Mouse (Mus musculus) left cerebral cortex, adult 11 months (tissue): ENCODE measurements around the gene Hps1.
"Not testable (repeated sequence)": the region's sequence is repeated elsewhere in the genome, so short reads cannot be mapped to it uniquely, and the experiment has no call there.

Experiments used
- DNase-seq: peaks from one replicate; pipeline ENCODE4 v3.0.0; 2022; ENCODE audit warnings: low spot score

Hps1 gene

DNA sequence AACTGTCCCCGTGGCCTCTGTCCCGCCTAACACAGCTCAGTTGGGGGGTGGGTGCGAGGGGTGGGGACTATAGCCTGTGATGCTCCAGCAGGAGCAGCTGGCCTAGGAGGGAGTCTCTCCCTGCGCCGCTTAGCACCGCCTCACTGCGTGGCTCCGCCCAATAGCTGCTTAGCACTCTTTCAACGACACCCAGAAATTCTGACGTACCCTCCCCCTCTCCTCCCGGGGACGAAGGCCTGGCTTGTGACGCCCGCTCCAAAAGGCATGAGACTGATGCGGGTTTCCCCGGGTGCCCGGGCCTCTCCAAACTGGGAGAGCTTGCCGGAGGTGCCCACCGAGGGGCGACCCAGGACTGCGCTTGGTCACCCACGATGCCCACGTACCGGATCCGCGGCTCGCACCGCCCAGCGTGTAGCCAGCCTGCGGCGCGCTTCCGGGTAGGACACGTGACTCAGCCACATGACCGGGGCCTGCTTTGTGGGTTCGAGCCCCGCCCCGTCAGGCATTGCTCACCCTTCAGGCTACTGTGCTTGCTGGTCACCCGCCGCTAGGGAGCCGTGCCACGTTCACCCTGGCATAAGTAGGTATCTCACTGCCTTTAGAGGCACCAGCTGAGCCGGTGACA is at the start of gene Hps1:
Gene Hps1, minus strand, starts transcription at position 448 of the 625 bp plus-strand sequence.
- DNase-seq, result peak; percentile 90

DNA sequence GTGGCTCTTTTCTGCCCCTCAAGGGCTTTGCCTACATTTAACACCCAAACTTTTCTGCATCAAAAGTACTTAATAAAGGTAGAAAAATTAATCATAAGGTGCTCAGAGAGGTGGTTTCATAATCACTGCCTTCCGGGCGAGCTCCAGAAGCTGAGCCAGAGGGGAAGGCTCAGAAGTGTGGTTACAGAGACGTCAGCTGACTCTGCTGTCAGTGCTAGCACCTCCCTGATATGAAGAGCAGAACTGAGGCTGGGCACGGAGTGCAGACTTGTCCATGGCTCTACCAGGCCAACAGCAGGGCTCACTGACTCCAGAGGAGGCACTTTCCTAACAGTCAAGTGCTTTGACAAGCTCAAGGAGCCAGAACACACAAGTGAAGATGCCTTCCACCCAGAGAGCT is 49.4 kb upstream of the Hps1 start:
- DNase-seq, result no peak

DNA sequence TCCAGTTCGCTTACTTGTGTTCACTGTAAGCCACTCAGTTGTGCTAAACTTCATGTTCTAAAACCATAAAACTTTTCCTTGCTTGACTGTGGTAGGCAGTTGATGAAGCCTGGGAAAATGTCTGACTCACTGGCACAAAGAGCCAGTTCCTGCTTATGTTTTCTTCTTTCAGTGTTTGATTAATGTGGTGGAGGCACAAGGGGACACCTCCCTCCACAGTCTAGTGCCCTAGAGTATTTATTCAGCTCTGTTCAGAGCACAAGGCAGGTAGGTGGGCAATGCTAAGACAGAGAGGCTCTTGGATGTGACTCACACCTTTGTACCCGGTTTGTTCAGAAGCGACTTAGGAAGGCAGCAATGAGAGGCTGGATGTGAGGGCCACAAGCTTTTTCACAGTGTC is 48.1 kb upstream of the Hps1 start:
- DNase-seq, result no peak

DNA sequence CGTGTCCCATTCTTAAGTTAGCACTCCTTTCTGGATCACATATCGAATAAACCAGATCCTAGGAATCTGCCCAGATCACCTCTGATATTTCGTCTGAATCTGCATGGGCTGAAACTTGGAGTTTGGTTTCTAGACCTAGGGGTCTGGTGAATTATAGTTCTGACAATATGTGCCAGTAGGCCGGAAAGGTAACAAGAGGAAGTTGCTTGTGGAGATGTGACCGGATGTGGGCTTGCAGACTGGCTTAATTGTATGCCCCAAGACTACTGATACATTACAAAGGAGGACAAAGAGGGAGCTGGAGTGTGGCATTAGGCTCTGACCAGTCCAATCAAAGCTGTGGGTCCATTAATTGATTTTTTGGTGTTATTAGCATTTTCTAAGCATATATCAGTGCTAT is 40.3 kb upstream of the Hps1 start:
- no peak for DNase-seq

DNA sequence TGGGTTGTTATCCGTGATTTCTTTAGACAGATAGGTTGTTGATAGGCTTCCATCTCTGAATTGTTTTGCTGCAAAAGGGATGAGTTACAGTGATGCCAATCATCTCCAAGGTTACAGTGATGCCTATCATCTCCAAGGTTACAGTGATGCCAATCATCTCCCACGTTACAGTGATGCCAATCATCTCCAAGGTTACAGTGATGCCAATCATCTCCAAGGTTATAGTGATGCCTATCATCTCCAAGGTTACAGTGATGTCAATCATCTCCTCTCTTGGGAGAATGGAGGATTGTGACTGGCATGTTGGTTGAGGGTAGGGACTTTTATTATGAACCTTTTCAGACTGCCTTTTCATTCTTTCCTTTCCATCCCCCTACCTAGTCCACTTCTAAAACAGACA is 38.0 kb upstream of the Hps1 start:
- DNase-seq, result no peak

DNA sequence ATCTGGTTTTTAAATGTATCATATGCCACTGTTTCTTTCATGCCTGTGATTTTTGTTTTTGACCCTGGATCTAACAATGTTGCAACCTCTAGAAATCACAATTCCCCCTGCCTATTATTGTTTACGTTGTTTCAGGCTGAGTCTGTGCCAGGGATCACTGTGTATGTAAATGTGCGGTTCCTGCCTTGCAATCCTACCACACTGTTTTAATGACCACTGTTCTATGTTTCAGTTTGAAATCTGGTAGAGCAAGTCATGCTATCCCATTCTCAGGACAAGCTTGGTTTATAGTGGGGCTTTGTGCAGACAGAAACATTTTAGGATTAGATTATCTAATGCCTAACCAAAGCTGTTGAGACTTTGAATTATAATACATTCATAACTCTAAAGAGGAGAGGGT is 36.5 kb upstream of the Hps1 start:
- no peak for DNase-seq

DNA sequence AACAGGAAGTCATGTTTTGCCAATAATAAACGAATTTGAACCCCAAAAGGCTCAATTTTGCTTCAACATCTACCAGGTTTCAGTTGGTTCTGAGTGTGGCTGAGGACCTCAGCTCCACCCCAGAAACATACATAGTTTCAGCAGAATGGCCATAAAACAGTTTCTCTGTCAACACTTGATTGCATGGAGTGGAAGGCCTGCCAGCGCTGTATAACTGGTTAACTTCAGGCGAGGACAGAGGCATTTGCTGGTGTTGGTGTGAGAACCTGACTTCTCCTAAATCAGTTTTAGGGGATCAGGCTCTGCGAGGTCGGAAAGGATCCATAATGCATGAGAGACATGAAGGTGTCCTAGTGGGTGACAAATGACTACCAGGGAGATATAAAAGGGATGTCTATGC is 30.4 kb upstream of the Hps1 start:
- no peak for DNase-seq

DNA sequence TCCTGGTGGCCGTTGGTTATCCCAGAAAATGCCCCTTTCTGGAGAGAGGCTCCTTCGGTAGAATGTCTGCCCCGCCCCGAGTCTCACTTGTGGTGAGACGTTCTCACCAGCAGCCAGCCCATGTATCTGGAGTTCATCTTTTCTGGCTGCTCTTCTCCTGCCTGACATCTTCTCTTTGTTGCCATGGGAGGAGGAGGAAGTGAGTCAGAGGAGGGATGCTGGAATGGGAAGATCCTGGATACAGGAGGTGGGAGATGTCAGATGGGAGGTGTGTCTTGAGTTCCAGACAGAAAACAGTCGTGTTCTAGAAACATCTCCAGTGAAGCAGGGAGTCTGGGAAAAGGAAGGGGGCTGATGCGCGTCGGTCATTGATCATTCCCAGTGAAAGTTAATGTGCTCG is 29.7 kb upstream of the Hps1 start:
- DNase-seq, result no peak

DNA sequence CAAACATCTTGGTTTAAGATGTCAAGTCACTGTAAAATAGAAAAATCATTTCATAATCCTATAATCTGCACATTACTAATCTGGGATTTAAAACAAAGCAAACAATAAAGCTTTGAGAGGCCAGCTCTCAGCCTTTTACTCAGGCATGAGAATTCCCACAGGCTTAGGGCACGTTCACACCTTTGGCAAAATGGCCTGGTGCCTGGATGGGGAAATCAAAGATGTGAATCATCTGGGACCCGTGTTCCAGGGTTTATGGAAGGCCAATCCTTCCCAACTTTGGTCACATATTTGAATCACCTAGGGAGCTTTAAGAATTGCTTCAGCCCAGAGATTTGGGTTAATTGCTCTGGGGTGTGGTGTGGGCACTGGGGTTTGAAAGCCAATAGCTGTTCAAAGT is 18.1 kb upstream of the Hps1 start:
- DNase-seq, result no peak

DNA sequence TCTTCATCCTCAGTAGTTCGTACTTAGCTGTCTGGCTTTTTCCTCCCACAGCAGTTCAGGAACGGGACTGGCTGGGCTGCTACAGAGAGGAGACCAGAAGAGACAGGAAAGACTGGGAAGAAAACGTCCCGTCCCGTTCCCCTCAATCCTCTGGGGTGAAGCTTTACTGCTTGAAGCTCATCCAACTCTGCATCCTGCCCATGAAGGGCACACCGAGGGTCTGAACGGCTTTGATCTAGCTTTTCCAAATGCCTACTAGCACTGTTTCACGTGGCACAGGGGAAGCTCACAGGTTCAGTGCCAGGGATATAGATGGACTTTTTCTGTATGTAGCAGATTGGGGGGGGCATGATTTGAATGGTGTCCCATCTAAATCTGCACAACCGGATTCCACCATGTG is 16.0 kb upstream of the Hps1 start:
- no peak for DNase-seq

DNA sequence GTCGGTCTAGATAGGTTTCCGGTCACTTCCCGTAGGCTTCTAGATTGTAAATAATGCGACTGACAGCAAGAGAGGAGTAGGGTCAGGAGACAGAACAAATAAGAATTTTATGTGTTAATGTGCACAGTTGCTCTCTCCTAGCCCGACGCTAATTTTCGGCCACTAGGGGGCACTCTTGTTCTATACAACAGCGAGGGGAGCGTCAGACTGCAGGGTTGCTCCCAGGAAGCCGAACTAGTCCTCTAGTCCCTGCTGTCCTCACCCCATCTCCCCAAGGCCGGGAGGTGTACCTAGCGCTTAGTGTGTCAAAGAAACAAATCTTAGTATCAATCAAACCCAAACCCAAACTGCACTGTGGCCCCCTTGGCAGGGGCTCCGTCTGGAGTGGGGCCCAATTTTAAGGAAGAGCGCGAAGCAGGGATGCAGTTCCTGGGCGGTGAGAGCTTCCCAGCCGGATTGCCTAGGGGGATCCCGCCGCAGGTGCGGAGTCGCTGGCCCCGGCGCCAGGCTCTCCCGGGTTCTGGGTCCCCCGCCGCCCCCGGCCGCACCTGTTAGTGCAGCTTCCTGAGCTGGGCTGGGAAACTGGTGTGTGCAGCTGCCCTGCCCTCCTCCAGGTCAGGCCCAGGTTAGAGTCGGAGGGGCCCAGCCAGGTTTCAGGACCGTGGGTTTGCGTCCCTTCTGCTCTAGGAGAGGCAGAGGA is 15.3 kb upstream of the Hps1 start:
- peak; percentile 78 for DNase-seq

DNA sequence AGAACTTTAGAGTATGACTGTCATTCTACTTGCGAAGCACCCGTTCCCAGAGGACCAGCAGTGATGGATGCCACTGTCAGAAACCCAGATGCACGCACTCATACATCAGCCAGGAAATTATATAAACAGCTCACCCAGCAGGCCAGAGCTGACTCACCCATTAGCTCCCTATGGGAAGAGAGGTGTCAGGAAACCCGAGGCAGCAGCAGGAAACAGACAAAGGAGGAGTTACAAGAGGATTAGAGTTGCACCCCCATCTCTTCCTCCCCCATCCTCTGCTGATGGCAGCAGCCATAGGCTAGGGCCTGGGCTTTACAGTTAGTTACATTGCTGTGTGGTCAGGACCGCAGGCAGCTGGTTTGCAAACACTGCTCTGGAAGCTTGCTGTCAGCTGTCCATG is 8.5 kb upstream of the Hps1 start:
- DNase-seq, result no peak

DNA sequence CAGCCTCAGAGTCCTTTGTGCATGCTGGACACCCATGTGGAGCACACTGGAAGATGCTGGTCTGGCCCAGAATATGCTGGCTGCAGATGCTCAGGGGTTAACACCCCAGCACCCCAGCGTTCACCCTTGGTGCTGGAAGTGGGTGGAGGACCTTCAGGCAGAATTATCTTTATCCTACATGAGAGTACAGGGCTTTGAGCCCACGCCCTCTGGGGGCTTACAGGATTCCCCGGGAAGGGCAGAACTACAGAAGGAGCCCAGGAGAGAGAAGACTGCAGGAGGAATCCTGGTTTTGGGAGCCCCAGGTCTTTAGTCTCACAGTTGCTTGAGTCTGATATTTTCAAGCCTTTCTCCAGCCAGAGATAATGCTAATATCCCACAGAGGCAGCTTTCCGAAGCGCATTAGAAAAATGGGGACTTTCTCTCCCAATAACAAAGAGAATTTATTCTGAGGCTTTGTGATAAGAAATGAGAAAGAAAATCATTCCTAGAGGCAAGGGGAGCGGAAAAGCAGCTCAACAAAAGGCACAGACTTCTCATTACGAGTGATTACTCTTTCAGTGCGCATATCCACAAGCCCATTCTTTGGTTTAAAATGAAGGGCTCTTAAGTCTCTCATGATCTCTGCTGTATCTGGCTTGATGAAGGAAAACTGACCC is 5.9 kb upstream of the Hps1 start:
- DNase-seq, result no peak

DNA sequence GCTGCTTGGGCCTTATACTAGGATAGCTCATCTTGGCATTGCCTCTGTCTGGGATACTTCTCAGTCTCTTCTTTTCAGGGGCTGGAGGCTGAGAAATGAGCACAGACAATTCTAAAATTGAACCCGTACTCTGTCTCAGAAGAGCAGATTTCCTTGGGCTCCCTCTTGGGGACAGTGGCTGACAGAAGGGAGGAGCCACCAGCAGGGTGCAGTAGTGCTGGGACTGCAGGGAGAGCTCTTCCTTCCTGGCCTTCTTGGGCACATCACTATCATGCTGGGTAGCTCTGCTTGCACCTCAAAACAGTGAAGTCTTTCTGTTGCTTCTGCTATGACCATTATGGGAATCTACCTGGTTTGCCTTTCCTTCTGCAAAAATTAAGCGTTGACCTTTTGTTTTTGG is 5.4 kb upstream of the Hps1 start:
- no peak for DNase-seq

DNA sequence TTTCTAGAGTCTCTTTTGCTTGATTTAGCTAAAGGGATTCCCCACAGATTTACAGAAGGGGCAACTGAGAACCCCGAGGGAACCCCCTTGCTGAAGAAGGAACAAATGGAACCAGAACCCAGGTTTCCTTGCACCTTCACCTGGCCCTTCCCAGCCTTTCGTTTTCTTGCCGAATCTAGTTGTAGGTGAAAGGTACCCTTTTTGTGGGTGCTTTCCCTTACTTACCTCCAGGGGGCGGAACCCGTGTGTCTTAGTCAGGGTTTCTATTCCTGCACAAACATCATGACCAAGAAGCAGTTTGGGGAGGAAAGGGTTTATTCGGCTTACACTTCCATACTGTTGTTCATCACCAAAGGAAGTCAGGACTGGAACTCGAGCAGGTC is 369 bp upstream of the Hps1 start:
- DNase-seq, result not testable (repeated sequence)

DNA sequence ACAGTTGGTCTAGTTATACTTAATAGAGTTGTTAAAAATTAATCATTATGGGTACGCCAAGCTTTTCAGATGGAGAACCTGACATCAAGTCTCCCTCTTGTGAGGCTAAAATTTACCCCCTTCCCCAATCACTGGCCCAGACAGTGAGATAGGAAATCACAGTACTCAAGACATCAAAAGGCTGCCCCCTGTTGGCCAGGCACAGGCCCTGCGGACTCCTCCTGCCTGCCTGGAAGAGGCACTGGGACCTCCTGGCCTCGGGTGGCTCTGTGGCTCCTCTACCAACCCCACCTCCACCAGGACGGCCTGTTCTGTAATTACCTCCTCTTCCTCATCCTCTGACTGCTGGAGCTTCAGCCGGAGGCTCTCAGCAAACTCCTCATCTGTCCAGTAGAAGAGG is 2.0 kb downstream of the Hps1 start:
- no peak for DNase-seq

DNA sequence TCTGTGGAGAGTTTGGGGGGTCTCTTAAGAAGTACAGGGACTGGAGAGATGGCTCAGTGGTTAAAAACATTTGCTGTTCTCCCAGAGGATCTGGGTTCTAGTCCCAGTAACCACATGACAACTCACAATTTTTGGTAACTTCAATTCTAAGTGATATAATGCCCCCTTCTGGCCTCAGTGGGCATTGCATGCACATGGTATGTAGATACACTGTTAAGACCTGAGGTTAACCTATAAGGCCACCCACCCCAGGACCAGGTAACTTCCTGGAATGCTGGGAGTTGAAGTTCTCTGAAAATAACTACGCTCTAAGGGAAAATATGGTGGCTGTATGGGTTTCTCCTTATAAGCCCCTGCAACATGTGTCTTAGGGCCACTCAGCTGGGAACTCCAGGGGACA is 3.0 kb downstream of the Hps1 start:
- DNase-seq, result no peak

DNA sequence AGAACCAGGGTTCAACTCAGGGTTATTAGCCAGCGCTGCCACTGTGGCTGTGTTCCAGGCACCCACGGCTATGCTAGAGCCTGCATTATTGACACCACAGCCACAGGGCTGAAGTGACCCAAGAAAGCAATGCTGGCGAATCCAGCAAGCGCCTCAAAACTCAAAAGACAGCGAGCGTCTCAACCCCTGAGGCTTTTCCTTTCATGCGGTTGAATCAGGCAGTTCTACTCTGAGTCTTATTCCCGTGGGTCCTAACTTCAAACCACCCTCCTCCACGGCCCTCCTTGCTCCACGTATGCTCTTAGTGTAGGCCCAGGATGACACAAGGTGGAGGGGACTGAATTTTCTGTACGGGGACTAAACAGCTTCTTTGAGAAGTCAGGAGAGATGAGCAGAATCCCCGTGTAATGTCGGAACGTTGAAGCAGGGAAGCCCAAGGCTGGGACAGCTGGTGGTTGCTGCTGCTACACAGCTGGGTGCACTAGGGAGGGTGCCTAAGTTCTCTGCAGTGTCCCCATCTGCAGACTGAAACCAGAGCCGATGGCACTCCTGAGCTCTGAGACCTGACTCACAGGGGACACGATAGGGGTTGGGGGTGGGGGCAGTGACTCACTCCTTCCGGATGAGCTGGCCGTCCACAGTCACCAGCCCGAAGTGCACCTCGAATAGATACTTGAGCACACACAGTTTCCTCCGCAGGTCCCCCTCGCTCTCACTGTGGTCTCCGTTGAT is 9.5 kb downstream of the Hps1 start:
- DNase-seq, result no peak

DNA sequence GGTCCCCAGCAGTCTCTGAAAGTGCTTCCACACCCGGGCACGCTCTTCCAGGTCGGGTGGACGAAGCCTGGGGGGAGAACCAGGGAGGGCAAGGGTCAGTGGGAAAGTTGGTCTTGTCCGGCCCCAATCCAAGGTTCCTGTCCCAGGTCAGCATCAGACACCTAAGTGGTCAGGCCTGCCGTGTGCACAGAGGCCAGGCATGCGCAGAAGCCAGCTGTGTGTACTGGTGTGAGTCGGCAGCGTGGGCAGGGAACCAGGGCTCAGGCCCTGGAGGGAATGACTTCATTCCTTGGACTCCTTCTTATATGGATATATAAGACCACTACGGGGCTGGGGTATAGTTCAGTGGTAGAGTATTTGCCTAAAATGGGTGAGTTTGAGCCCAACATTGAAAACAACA is 10.1 kb downstream of the Hps1 start:
- no peak for DNase-seq

DNA sequence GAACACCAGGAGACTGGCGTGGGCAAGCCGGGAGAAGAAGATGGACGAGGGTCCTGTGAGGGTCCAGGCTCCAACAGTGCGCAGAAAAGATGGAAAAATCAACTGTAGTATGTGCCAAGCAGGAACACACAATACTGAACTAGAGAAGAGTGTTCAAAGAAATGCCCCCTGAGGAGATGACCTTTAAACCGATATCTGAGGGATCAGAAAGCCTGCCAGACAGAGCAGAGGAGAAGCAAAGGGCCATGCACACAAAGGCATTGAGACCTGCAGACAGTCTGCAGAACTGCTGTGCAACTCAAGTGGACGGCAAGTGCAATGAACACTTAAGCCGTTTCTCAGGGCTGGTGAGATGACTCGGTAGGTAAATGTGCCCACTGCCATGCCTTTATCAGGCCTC is 12.4 kb downstream of the Hps1 start:
- no peak for DNase-seq

DNA sequence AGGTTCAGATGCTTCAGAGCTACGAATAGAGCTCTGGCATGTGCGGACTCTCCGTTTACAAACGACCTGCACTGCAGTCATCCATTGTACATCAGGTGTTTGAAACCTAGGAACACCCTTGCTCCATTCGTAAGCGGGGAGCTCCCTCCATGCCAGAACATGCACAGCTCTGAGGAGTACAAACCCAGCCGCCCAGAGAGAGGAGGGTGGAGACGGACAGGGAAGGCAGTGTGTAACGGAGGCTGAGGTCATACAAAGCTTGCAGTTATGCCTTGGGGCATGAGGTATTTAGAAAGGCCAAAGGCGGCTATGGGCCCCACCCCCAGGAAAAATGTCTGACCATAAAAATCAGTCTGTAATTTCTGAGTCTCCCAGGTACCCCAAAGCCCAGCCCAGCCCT is 15.4 kb downstream of the Hps1 start:
- no peak for DNase-seq

DNA sequence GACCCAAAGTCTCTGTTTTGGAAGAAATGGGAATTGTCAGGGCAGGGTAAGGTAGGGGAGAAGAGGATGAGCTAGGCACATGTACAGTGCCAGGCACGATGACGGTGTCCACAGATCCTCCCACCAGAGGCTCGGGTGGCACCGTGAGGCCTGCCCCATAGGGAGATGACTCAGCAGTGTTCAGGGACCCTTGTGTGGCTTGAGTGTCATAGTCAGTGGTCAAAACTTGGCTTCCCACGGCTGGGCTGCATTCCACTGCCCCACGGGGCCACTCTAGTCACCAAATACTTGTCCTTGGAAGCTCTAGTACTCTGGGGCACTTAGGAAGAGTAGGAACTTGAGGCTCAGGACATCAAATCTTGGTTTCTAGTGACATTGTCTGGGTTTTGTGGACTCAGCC is 23.1 kb downstream of the Hps1 start:
- DNase-seq, result no peak
